Comparison of ENCODE assay signal across 25 mouse cellular contexts in the genomic region with DNA sequence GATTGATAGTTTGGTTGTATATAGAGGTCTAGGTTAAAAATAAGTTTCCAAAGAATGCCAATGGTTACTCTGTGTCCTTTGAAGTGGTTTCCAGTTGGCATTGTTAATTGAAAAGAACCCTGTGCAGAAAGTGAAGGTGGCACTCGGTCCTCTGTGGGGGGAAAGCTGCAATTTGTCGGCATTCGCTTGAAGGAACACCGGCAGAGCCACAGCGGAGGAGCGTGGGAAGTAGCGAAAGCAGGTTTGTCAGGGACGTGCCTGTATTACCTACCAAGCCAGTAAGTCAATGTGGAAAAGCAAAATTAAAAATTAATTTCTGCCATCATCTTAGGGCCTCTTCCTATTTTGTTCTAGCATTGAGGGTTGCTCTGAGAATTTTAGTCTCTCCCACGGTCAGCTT. TPM values are rescaled to one million over a fixed set of nuclear protein-coding genes. Genes with fewer than 3 reads are reported as not detected.
A peak's percentile ranks its signal among the peaks of the same experiment; 100 is the strongest.
DNase-seq lines count a peak whose midpoint lies in the region; ATAC-seq and TF ChIP-seq lines count a peak whose summit lies in the region.
"Had no signal": no experiment of that assay in that cellular context is flagged by ENCODE, and none has a peak within 500 bp of the region (broad histone marks: within the 10 kb centered on the region; RNA-seq: fewer than 3 reads in every experiment).

No protein-coding gene starts in this region.

- DNase-seq in gastrocnemius, adult 2 months: no peak
- DNase-seq in gastrocnemius, postnatal 25 days: no peak
- DNase-seq in heart, postnatal 14 days: no peak
- peak; percentile 18 for DNase-seq in Muller cell, postnatal 12 days (ENCODE audit: inconsistent ontology term)
- DNase-seq: adrenal gland, postnatal 10 days; B cell, adult 2 months; cerebellum, adult 11-12 months; cerebellum, adult 9-10 months; cerebellum, postnatal 25 days; gastrocnemius, postnatal 10 days had no signal

- no peaks in the 10 kb centered on the region for H3K9me3 ChIP-seq in heart, embryonic 14.5 days (ENCODE audit: control insufficient read depth, low read length)
- H3K9me3 ChIP-seq in liver, embryonic 15.5 days (replicated peaks): no peaks in the 10 kb centered on the region
- H3K9me3 ChIP-seq in liver, embryonic 12.5 days (replicated peaks): no peaks in the 10 kb centered on the region
- H3K9me3 ChIP-seq: embryonic facial prominence, embryonic 12.5 days; forebrain, embryonic 15.5 days; hindbrain, embryonic 15.5 days had no signal

- ATAC-seq in heart, embryonic 14.5 days (ENCODE audit: insufficient number of reproducible peaks, insufficient read depth, low FRiP score, low read depth): no peak
- ATAC-seq in liver, embryonic 15.5 days (ENCODE audit: insufficient read depth): no peak
- no peak for ATAC-seq in liver, embryonic 12.5 days
- ATAC-seq: CD4-positive, CD25-positive, alpha-beta regulatory T cell, adult 4 months; forebrain, embryonic 15.5 days; intestine, embryonic 16.5 days had no signal

- H3K9ac ChIP-seq in heart, embryonic 14.5 days (ENCODE audit: low read length): peak overlapping the region; percentile 2; the same call in 1 of the 2 replicates
- no peak overlapping the region for H3K9ac ChIP-seq in liver, embryonic 15.5 days
- no peak overlapping the region for H3K9ac ChIP-seq in liver, embryonic 12.5 days
- H3K9ac ChIP-seq: embryonic facial prominence, embryonic 12.5 days; forebrain, embryonic 15.5 days; hindbrain, embryonic 15.5 days had no signal

- no peak for TF ChIP-seq CTCF in gastrocnemius, adult 2 months (IDR thresholded peaks at IDR 0.05)

- 78% methylated on average over 9 of the region's 9 CpGs for WGBS in heart, embryonic 14.5 days
- WGBS in liver, embryonic 15.5 days (ENCODE audit: insufficient replicate concordance): 74% methylated on average over 9 of the region's 9 CpGs
- 78% methylated on average over 9 of the region's 9 CpGs for WGBS in liver, embryonic 12.5 days (ENCODE audit: insufficient replicate concordance)

- H3K27me3 ChIP-seq in heart, embryonic 14.5 days (ENCODE audit: control insufficient read depth, insufficient read depth, low read length): no peaks in the 10 kb centered on the region
- H3K27me3 ChIP-seq in liver, embryonic 15.5 days: no peaks in the 10 kb centered on the region
- peaks cover 5% of the 10 kb centered on the region; the same call in 1 of the 2 replicates for H3K27me3 ChIP-seq in liver, embryonic 12.5 days (replicated peaks)
- H3K27me3 ChIP-seq: embryonic facial prominence, embryonic 12.5 days; forebrain, embryonic 15.5 days; hindbrain, embryonic 15.5 days had no signal

- intact Hi-C loops in gastrocnemius, adult 2 months (cut with DNase I): no loop called here
- intact Hi-C loops in heart, postnatal 14 days (cut with DNase I): no loop called here

- peak overlapping the region; percentile 26; the same call in 1 of the 2 replicates for H3K4me3 ChIP-seq in gastrocnemius, adult 2 months
- H3K4me3 ChIP-seq in heart, embryonic 14.5 days (ENCODE audit: control insufficient read depth in 1 of 2, insufficient read depth in 1 of 2, low read depth in 1 of 2, low read length in 2 of 2): no peak overlapping the region
- no peak overlapping the region for H3K4me3 ChIP-seq in liver, embryonic 15.5 days (replicated peaks)
- H3K4me3 ChIP-seq in liver, embryonic 12.5 days: no peak overlapping the region
- H3K4me3 ChIP-seq: embryonic facial prominence, embryonic 12.5 days; forebrain, embryonic 15.5 days; hindbrain, embryonic 15.5 days had no signal

- H3K27ac ChIP-seq in gastrocnemius, adult 2 months: peak overlapping the region; percentile 90
- H3K27ac ChIP-seq in heart, embryonic 14.5 days (replicated peaks in 1 of 2; ENCODE audit: control insufficient read depth in 1 of 2, insufficient read depth in 1 of 2, low read depth in 2 of 2, low read length in 2 of 2): peak overlapping the region in 1 of 2 experiments; percentile 49; a peak in 2 of 4 replicates
- H3K27ac ChIP-seq in liver, embryonic 15.5 days (replicated peaks): no peak overlapping the region
- H3K27ac ChIP-seq in liver, embryonic 12.5 days: no peak overlapping the region
- H3K27ac ChIP-seq: embryonic facial prominence, embryonic 12.5 days; forebrain, embryonic 15.5 days; hindbrain, embryonic 15.5 days had no signal

- peaks cover 8% of the 10 kb centered on the region; the same call in 1 of the 2 replicates for H3K36me3 ChIP-seq in heart, embryonic 14.5 days (ENCODE audit: control insufficient read depth, insufficient read depth, low read length)
- H3K36me3 ChIP-seq in liver, embryonic 15.5 days (replicated peaks): no peaks in the 10 kb centered on the region
- H3K36me3 ChIP-seq in liver, embryonic 12.5 days: no peaks in the 10 kb centered on the region
- H3K36me3 ChIP-seq: embryonic facial prominence, embryonic 12.5 days; forebrain, embryonic 15.5 days; G1E; hindbrain, embryonic 15.5 days had no signal

- H3K4me1 ChIP-seq in heart, embryonic 14.5 days (ENCODE audit: control insufficient read depth in 2 of 2, insufficient read depth in 2 of 2, low read length in 2 of 2): peaks cover 52 to 86% of the 10 kb centered on the region in 2 experiments
- no peaks in the 10 kb centered on the region for H3K4me1 ChIP-seq in liver, embryonic 15.5 days (replicated peaks)
- H3K4me1 ChIP-seq in liver, embryonic 12.5 days: peaks cover 5% of the 10 kb centered on the region; the same call in 1 of the 2 replicates
- H3K4me1 ChIP-seq: forebrain, embryonic 15.5 days had no signal

- H3K4me2 ChIP-seq in heart, embryonic 14.5 days (ENCODE audit: low read length): no peak overlapping the region
- 0 out of 2 replicates have a peak overlapping the region, but pooled peaks have one; percentile 3 for H3K4me2 ChIP-seq in liver, embryonic 15.5 days
- no peak overlapping the region for H3K4me2 ChIP-seq in liver, embryonic 12.5 days
- H3K4me2 ChIP-seq: embryonic facial prominence, embryonic 12.5 days; forebrain, embryonic 15.5 days; hindbrain, embryonic 15.5 days had no signal

RNA-seq across cellular contexts. Expression of gene Lrrfip1, which starts 8.2 kb away (rescaled TPM):
- total RNA-seq in gastrocnemius, adult 2 months (2021): 100 to 1,000 TPM; 131 to 149 TPM
- total RNA-seq in gastrocnemius, postnatal 25 days (2021): 100 to 1,000 TPM; 143 to 163 TPM
- 151 and 161 TPM in 2 replicates for polyA plus RNA-seq in heart, embryonic 14.5 days (2014; fragmentation: Nextera tagmentation; extraction: Ambion mirVana)
- 100 to 1,000 TPM; 101 to 109 TPM for total RNA-seq in heart, postnatal 14 days (2021)
- 14.9 and 16.7 TPM in 2 replicates for polyA plus RNA-seq in liver, embryonic 15.5 days (2015; fragmentation: Nextera tagmentation; extraction: Ambion mirVana)
- polyA plus RNA-seq in liver, embryonic 12.5 days (2016; fragmentation: Nextera tagmentation; extraction: Ambion mirVana): 17.4 and 18.1 TPM in 2 replicates
- polyA plus RNA-seq: G1E had no signal

RNA-seq across cellular contexts. Expression of gene Rab17, which starts 37.2 kb away (rescaled TPM):
- not detected for total RNA-seq in gastrocnemius, adult 2 months (2021)
- total RNA-seq in gastrocnemius, postnatal 25 days (2021): not detected
- 2.5 and 2.7 TPM in 2 replicates for polyA plus RNA-seq in heart, embryonic 14.5 days (2014; fragmentation: Nextera tagmentation; extraction: Ambion mirVana)
- 1 to 10 TPM; 2.5 to 3.1 TPM for total RNA-seq in heart, postnatal 14 days (2021)
- polyA plus RNA-seq in liver, embryonic 15.5 days (2015; fragmentation: Nextera tagmentation; extraction: Ambion mirVana): 5.5 and 6.6 TPM in 2 replicates
- 3.2 and 3.3 TPM in 2 replicates for polyA plus RNA-seq in liver, embryonic 12.5 days (2016; fragmentation: Nextera tagmentation; extraction: Ambion mirVana)
- total RNA-seq: gastrocnemius, postnatal 10 days had no signal
- polyA plus RNA-seq: CD4-positive, CD25-positive, alpha-beta regulatory T cell, adult 4 months; forebrain, embryonic 11.5 days; G1E; hindbrain, embryonic 11.5 days had no signal

RNA-seq across cellular contexts. Expression of gene Prlh, which starts 53.8 kb away (rescaled TPM):
- not detected for total RNA-seq in gastrocnemius, adult 2 months (2021)
- not detected for total RNA-seq in gastrocnemius, postnatal 25 days (2021)
- not detected in 2 replicates for polyA plus RNA-seq in heart, embryonic 14.5 days (2014; fragmentation: Nextera tagmentation; extraction: Ambion mirVana)
- total RNA-seq in heart, postnatal 14 days (2021): not detected
- not detected in 2 replicates for polyA plus RNA-seq in liver, embryonic 15.5 days (2015; fragmentation: Nextera tagmentation; extraction: Ambion mirVana)
- polyA plus RNA-seq in liver, embryonic 12.5 days (2016; fragmentation: Nextera tagmentation; extraction: Ambion mirVana): 0.67 TPM in 1 of 2 replicates, not detected in the other
- total RNA-seq: adrenal gland, postnatal 10 days; adrenal gland, postnatal 4 days; G1E; gastrocnemius, postnatal 10 days; heart, postnatal 25 days had no signal
- polyA plus RNA-seq: CD4-positive, CD25-positive, alpha-beta regulatory T cell, adult 4 months; cortical plate, adult 2 months; embryonic facial prominence, embryonic 12.5 days; forebrain, embryonic 11.5 days; forebrain, embryonic 15.5 days; G1E; gonadal fat pad, adult 2 months; hindbrain, embryonic 11.5 days; hindbrain, embryonic 15.5 days; intestine, embryonic 16.5 days had no signal
